Mouse (Mus musculus): ENCODE results near the gene Garnl3. TPM values are rescaled to one million over a fixed set of nuclear protein-coding genes. Genes with fewer than 3 reads are reported as not detected.
A peak's percentile ranks its signal among the peaks of the same experiment; 100 is the strongest.

Gene Garnl3
- total and polyA plus RNA-seq, 2 experiments from 2014 or later: 4.0 to 6.1 TPM

DNA sequence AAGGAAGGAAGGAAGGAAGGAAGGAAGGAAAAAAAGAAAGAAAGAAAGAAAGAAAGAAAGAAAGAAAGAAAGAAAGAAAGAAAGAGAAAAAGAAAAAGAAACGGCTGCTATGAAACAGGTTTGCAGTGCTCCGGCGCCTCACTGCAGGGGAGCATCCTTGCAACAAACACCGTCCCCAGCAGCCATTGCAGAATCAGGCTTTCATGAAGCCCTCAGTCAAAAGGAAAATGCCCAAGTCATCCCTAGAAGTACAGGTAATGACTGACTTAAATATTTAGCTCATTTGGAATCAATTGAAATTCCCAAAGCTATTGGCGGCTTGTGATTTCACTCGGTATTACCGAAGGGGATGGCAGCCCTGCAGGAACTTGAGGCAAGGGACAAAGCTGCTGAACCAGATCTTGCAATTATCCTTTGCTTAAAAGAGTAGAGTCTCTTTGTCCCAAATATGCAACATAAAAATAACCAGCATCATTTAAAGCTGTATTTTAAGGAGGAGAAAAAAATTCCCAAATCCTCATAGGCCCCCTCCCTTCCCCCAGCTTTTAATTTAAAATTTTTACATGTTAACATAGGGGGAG is 45.3 kb downstream of the Garnl3 start:
- ATAC-seq (ENCODE audit: insufficient read depth, low read depth): no peak
- H3K9me3 ChIP-seq (replicated peaks; ENCODE audit: control insufficient read depth, low read length): no peaks in the 10 kb centered on the region
- H3K4me3 ChIP-seq (ENCODE audit: low read depth, low read length): no peak overlapping the region
- no peak overlapping the region for H3K27ac ChIP-seq (ENCODE audit: low read depth)
- no peaks in the 10 kb centered on the region for H3K36me3 ChIP-seq (replicated peaks; ENCODE audit: control insufficient read depth, insufficient read depth, low read length)
- 74% methylated on average over 7 of the region's 7 CpGs for WGBS
- TF ChIP-seq CTCF (IDR thresholded peaks at IDR 0.05; ENCODE audit: low read depth) (no peak), EP300 (IDR thresholded peaks at IDR 0.05; ENCODE audit: low read depth) (no peak)
- no peaks in the 10 kb centered on the region for H3K27me3 ChIP-seq (ENCODE audit: control insufficient read depth, insufficient read depth, low read length)
- H3K4me1 ChIP-seq (ENCODE audit: control insufficient read depth, insufficient read depth): peaks cover 7% of the 10 kb centered on the region; the same call in 1 of the 2 replicates
- no peak for DNase-seq (ENCODE audit: low spot score)
- H3K4me2 ChIP-seq (ENCODE audit: low read depth, low read length): no peak overlapping the region
- no peak overlapping the region for H3K9ac ChIP-seq (replicated peaks; ENCODE audit: low read depth, low read length)

DNA sequence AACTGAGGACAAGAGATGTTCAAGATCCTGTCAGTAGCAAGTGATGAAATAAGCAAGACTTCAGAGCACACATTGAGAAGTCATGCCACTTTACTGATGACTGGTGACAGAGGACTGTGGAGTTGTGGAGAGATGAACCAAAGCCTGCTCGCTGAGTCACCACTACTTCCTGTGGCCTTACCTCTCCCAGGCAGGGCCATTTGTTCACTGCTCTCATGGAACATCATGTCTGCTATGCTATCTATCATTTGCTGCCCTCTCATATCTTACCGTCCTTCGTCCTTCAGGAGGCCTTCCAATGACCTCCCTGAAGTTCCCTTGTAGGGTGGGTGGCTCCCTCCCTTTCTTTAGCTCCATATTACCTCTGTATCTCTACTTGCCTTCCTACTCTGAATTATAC is 47.2 kb downstream of the Garnl3 start:
- ATAC-seq (ENCODE audit: insufficient read depth, low read depth) (no peak), DNase-seq (ENCODE audit: low spot score) (no peak)
- Histone ChIP-seq H3K27me3 (ENCODE audit: control insufficient read depth, insufficient read depth, low read length) (no peaks in the 10 kb centered on the region), H3K9me3 (replicated peaks; ENCODE audit: control insufficient read depth, low read length) (no peaks in the 10 kb centered on the region), H3K27ac (ENCODE audit: low read depth) (no peak overlapping the region), H3K4me3 (ENCODE audit: low read depth, low read length) (no peak overlapping the region), H3K36me3 (replicated peaks; ENCODE audit: control insufficient read depth, insufficient read depth, low read length) (no peaks in the 10 kb centered on the region), H3K4me2 (ENCODE audit: low read depth, low read length) (no peak overlapping the region), H3K9ac (replicated peaks; ENCODE audit: low read depth, low read length) (no peak overlapping the region), H3K4me1 (ENCODE audit: control insufficient read depth, insufficient read depth) (0 out of 2 replicates have a peak, but pooled peaks cover 4% of the 10 kb centered on the region)
- WGBS: 44% methylated on average over 3 of the region's 3 CpGs
- TF ChIP-seq CTCF (IDR thresholded peaks at IDR 0.05; ENCODE audit: low read depth): no peak
- TF ChIP-seq EP300 (IDR thresholded peaks at IDR 0.05; ENCODE audit: low read depth): no peak

DNA sequence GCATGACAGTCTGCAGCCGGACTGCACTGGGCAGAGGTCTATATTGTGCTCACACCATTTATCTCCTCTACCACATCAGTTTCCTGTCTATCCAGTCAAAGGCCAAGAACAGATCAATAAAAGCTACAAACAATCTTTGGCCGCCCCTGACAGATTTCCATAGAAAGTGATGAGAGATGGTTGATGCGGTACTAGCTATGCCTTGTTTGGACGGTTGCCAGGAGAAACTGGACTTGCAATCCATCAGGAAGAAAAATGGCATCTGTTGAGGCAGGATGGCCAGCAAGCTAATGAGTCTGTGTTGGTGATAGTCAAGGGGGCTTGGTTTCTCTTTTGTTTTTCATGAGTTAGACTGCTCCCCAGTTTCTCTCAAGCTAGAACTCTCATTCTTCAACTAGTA is 51.3 kb downstream of the Garnl3 start:
- no peaks in the 10 kb centered on the region for H3K36me3 ChIP-seq (replicated peaks; ENCODE audit: control insufficient read depth, insufficient read depth, low read length)
- 45% methylated on average over 4 of the region's 4 CpGs for WGBS
- no peaks in the 10 kb centered on the region for H3K9me3 ChIP-seq (replicated peaks; ENCODE audit: control insufficient read depth, low read length)
- ATAC-seq (ENCODE audit: insufficient read depth, low read depth) (no peak), DNase-seq (ENCODE audit: low spot score) (no peak)
- no peak overlapping the region for H3K4me2 ChIP-seq (ENCODE audit: low read depth, low read length)
- TF ChIP-seq CTCF (IDR thresholded peaks at IDR 0.05; ENCODE audit: low read depth) (no peak), EP300 (IDR thresholded peaks at IDR 0.05; ENCODE audit: low read depth) (no peak)
- no peak overlapping the region for H3K9ac ChIP-seq (replicated peaks; ENCODE audit: low read depth, low read length)
- no peaks in the 10 kb centered on the region for H3K27me3 ChIP-seq (ENCODE audit: control insufficient read depth, insufficient read depth, low read length)
- H3K4me3 ChIP-seq (ENCODE audit: low read depth, low read length): no peak overlapping the region
- H3K4me1 ChIP-seq (ENCODE audit: control insufficient read depth, insufficient read depth): 0 out of 2 replicates have a peak, but pooled peaks cover 4% of the 10 kb centered on the region
- no peak overlapping the region for H3K27ac ChIP-seq (ENCODE audit: low read depth)

DNA sequence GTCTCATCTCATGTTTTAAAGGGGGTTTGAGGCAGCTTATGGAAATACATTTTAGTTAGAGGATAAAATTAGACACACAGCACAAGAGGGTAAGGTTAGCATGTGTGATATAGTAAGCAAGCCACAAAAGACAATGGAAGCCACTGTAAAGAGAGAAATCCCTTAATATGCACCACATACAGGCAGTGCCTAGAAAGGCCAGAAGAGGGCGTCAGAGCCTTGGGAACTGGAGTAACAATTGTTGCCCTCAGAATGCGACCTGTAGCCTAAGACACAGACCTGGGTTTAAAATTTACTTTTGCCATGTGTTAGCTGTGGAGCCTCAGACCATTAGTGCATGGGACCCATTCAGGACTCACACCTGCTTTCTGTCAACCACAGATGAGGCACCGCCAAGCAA is 54.2 kb downstream of the Garnl3 start:
- Histone ChIP-seq H3K36me3 (replicated peaks; ENCODE audit: control insufficient read depth, insufficient read depth, low read length) (no peaks in the 10 kb centered on the region), H3K27ac (ENCODE audit: low read depth) (no peak overlapping the region), H3K4me2 (ENCODE audit: low read depth, low read length) (no peak overlapping the region), H3K9ac (replicated peaks; ENCODE audit: low read depth, low read length) (no peak overlapping the region), H3K4me3 (ENCODE audit: low read depth, low read length) (no peak overlapping the region), H3K9me3 (replicated peaks; ENCODE audit: control insufficient read depth, low read length) (no peaks in the 10 kb centered on the region), H3K4me1 (ENCODE audit: control insufficient read depth, insufficient read depth) (0 out of 2 replicates have a peak, but pooled peaks cover 4% of the 10 kb centered on the region), H3K27me3 (ENCODE audit: control insufficient read depth, insufficient read depth, low read length) (no peaks in the 10 kb centered on the region)
- no peak for ATAC-seq (ENCODE audit: insufficient read depth, low read depth)
- no peak for DNase-seq (ENCODE audit: low spot score)
- WGBS: 31% methylated on average over 3 of the region's 3 CpGs
- TF ChIP-seq CTCF (IDR thresholded peaks at IDR 0.05; ENCODE audit: low read depth) (peak; percentile 55), EP300 (IDR thresholded peaks at IDR 0.05; ENCODE audit: low read depth) (no peak)

DNA sequence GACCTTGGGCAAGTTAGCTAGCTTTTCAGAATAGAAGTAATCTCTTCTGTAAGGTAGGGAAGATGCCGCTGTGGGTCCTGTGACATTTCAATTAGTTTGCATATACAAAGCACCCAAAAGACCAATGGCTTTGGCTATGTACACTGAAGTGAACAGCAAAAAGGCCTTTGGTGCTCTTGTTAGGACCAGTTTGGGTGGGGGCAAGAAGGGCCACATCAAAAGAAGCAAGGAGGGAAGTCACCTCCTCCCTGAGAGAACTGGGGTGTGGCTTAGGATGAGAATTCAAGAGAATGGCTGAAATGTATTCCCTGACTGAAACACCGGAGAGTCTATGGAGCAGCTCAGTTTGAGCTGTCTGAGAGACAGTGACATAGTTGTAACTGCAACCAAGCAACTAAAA is 56.5 kb downstream of the Garnl3 start:
- no peaks in the 10 kb centered on the region for H3K36me3 ChIP-seq (replicated peaks; ENCODE audit: control insufficient read depth, insufficient read depth, low read length)
- no peaks in the 10 kb centered on the region for H3K27me3 ChIP-seq (ENCODE audit: control insufficient read depth, insufficient read depth, low read length)
- H3K9ac ChIP-seq (replicated peaks; ENCODE audit: low read depth, low read length): no peak overlapping the region
- no peak overlapping the region for H3K4me2 ChIP-seq (ENCODE audit: low read depth, low read length)
- H3K4me3 ChIP-seq (ENCODE audit: low read depth, low read length): no peak overlapping the region
- DNase-seq (ENCODE audit: low spot score) (no peak), ATAC-seq (ENCODE audit: insufficient read depth, low read depth) (no peak)
- 0 out of 2 replicates have a peak, but pooled peaks cover 1% of the 10 kb centered on the region for H3K4me1 ChIP-seq (ENCODE audit: control insufficient read depth, insufficient read depth)
- WGBS: 70% methylated on average over 2 of the region's 2 CpGs
- TF ChIP-seq EP300 (IDR thresholded peaks at IDR 0.05; ENCODE audit: low read depth) (no peak), CTCF (IDR thresholded peaks at IDR 0.05; ENCODE audit: low read depth) (no peak)
- no peak overlapping the region for H3K27ac ChIP-seq (ENCODE audit: low read depth)
- no peaks in the 10 kb centered on the region for H3K9me3 ChIP-seq (replicated peaks; ENCODE audit: control insufficient read depth, low read length)

DNA sequence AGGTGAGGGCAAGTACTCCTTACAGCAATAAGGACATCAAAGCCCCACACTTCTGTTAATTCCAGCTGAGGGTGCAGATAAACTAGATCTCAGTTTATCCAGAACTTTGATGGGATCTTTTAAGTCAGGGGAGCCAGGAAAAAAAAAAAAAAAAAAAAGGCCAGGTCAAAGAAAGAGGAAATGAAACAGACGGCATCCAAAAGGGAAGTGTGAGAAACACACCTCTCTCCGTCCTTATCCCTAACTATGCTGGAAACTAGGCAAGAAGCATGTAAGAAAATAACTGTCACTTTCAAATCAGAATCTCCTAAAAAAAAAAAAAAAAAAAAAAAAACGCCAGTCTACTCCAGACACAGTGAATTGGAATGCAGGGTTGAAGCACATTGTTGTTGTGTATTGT is 57.3 kb downstream of the Garnl3 start:
- H3K4me2 ChIP-seq (ENCODE audit: low read depth, low read length): no peak overlapping the region
- H3K9me3 ChIP-seq (replicated peaks; ENCODE audit: control insufficient read depth, low read length): no peaks in the 10 kb centered on the region
- H3K4me3 ChIP-seq (ENCODE audit: low read depth, low read length): no peak overlapping the region
- H3K27ac ChIP-seq (ENCODE audit: low read depth): no peak overlapping the region
- no peak overlapping the region for H3K9ac ChIP-seq (replicated peaks; ENCODE audit: low read depth, low read length)
- 52% methylated on average over 3 of the region's 3 CpGs for WGBS
- no peak for ATAC-seq (ENCODE audit: insufficient read depth, low read depth)
- TF ChIP-seq EP300 (IDR thresholded peaks at IDR 0.05; ENCODE audit: low read depth) (no peak), CTCF (IDR thresholded peaks at IDR 0.05; ENCODE audit: low read depth) (no peak)
- no peaks in the 10 kb centered on the region for H3K27me3 ChIP-seq (ENCODE audit: control insufficient read depth, insufficient read depth, low read length)
- H3K4me1 ChIP-seq (ENCODE audit: control insufficient read depth, insufficient read depth): no peaks in the 10 kb centered on the region
- H3K36me3 ChIP-seq (replicated peaks; ENCODE audit: control insufficient read depth, insufficient read depth, low read length): no peaks in the 10 kb centered on the region
- DNase-seq (ENCODE audit: low spot score): no peak
